Mouse (Mus musculus): ENCODE measurements around the gene Gm1604a. TPM values are rescaled to one million over a fixed set of nuclear protein-coding genes. Genes with fewer than 3 reads are reported as not detected.
A peak's percentile ranks its signal among the peaks of the same experiment; 100 is the strongest.
"Not testable (repeated sequence)": the region's sequence is repeated elsewhere in the genome, so short reads cannot be mapped to it uniquely, and the experiment has no call there.

Gm1604a gene
- polyA plus RNA-seq (2012; rRNA removed): 0.14 and 0.30 TPM in 2 replicates

DNA sequence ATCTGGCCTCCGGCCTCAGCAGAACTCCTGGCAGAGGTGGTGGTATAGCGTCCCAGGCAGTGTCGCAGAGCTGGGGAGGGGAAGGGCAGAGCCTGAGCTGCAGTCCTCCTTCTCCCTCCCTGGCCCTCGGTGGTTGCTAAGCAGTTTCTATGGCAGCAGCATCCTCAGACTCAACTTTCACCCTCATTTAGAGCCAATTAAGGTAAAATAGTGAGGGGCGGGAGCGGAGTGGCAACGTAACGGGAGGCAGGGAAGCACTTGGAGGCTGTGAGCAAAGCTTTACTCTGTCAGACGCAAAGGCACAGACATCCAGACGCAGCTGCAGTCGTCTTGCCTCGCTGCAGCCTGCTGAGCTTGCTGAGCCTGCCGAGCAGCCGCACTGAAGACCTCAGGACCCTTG is at the start of gene Gm1604a:
TSS of gene Gm1604a (plus strand) at position 312 of the 400 bp plus-strand sequence.
- not testable (repeated sequence) for H3K4me1 ChIP-seq (ENCODE audit: control insufficient read depth, insufficient read depth, low read length)

DNA sequence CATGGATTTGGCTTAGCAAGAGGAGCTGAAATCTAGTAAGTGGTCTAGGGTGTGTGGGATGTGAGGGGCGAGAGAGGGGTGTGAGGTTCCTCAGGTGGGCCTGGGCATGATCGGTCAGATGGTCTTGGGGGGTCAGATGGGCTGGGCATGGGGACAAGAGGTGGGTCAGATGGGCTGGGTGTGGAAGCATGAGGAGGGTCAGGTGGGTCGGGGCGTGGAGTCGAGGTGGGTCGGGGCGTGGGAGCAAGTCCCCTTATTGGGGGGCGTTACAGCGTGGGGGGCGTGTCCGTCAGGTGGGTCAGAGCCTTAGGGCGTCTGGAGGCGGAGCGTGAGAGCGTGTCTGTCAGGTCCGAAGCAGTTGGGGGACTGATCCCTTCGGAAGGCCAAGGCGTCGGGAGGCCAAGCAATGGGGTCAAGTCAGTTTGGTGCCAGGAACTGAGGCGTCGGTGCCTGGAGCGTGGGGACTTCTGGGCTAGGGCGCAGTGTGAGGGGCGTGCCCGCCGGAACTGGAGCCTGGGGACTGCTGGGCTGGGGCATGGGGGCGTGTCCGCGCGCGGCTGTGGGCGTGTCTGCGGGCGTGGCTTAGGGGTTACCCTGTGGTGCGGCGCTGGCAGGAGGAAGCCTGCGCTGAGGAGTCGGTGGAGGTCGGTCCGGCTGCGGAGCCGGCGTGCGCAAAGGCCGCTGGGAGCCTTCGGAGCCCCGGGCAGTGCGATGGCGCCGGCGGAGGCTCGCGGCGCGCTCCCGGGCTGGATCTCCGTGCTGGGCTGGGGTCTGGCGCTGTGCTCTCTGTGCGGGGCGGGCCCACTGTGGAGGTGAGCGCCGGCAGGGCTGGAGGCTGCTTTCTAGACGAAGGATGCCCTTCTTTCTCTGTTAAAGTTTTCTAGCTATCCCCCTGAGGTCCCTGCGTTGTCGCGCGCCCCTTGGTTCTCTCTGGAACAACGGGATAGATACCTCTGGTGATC is 46.8 kb upstream of the Gm1604a start, which contains the start of gene Gm49721:
TSS of gene Gm49721 (plus strand) at position 618 of the 962 bp plus-strand sequence.
- H3K4me3 ChIP-seq (ENCODE audit: insufficient read depth, low read depth, low read length): peak within 1 kb of the TSS; percentile 72
- H3K27ac ChIP-seq (ENCODE audit: insufficient read depth, low read depth, low read length): peak within 1 kb of the TSS; percentile 84
- H3K4me1 ChIP-seq (ENCODE audit: control insufficient read depth, insufficient read depth, low read length); H3K27me3 ChIP-seq (replicated peaks; ENCODE audit: control insufficient read depth, insufficient read depth, low read length); H3K36me3 ChIP-seq (ENCODE audit: control insufficient read depth, insufficient read depth, low read length): not testable (repeated sequence)
- peak; percentile 84 for DNase-seq
- 2% methylated on average over 61 of the region's 68 CpGs for WGBS

More for the DNA sequence above, at the start of gene Gm1604a:
- not testable (repeated sequence) for H3K27me3 ChIP-seq (replicated peaks; ENCODE audit: control insufficient read depth, insufficient read depth, low read length); H3K36me3 ChIP-seq (ENCODE audit: control insufficient read depth, insufficient read depth, low read length); DNase-seq; H3K27ac ChIP-seq (ENCODE audit: insufficient read depth, low read depth, low read length); H3K4me3 ChIP-seq (ENCODE audit: insufficient read depth, low read depth, low read length)
- WGBS: 17% methylated on average over 7 of the region's 14 CpGs

DNA sequence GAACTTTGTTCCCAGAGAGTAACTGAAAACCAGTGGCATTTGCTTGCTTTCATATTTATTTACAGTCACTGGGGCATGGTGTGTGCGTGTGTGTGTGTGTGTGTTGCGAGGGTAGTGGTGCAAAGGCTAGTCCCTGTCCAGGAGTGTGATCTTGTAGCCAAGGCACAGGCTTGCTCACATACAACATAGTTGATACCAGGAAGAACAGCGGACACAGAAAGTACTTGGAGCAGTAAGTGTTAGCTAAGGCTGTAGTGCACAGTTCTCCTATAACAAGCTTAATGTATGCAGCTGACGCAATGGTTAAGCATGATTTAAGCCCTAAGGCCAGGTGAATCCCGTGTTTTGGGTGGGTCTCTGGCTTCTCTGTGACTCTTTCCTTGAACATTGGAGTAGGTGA is 46.0 kb upstream of the Gm1604a start:
- peak overlapping the region; percentile 73; the same call in 1 of the 2 replicates for H3K27ac ChIP-seq (ENCODE audit: insufficient read depth, low read depth, low read length)
- H3K4me3 ChIP-seq (ENCODE audit: insufficient read depth, low read depth, low read length): peak overlapping the region; percentile 72
- WGBS: 3% methylated on average over 5 of the region's 5 CpGs
- H3K4me1 ChIP-seq (ENCODE audit: control insufficient read depth, insufficient read depth, low read length); H3K27me3 ChIP-seq (replicated peaks; ENCODE audit: control insufficient read depth, insufficient read depth, low read length); DNase-seq; H3K36me3 ChIP-seq (ENCODE audit: control insufficient read depth, insufficient read depth, low read length): not testable (repeated sequence)

DNA sequence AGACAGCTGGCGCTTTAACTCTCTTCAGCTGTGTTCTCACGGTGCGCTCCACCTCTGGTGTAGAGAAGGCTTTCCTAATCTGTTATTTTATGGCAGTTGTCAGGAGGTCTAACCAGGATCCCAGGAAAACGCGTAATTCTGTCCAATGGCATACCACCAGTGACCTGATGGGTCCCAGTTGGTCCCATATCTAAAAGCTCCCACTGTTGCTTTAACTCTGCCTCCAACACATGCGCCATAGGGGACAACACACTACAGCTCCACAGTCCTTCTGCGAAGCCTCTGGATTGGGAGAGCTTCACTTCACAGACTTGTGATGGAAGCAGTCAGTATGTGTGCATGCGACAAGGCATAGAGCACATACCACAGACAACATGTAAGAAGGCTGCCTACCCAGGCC is 45.2 kb upstream of the Gm1604a start:
- WGBS: 80% methylated on average over 5 of the region's 8 CpGs
- H3K27me3 ChIP-seq (replicated peaks; ENCODE audit: control insufficient read depth, insufficient read depth, low read length); DNase-seq; H3K36me3 ChIP-seq (ENCODE audit: control insufficient read depth, insufficient read depth, low read length); H3K4me1 ChIP-seq (ENCODE audit: control insufficient read depth, insufficient read depth, low read length); H3K27ac ChIP-seq (ENCODE audit: insufficient read depth, low read depth, low read length); H3K4me3 ChIP-seq (ENCODE audit: insufficient read depth, low read depth, low read length): not testable (repeated sequence)

DNA sequence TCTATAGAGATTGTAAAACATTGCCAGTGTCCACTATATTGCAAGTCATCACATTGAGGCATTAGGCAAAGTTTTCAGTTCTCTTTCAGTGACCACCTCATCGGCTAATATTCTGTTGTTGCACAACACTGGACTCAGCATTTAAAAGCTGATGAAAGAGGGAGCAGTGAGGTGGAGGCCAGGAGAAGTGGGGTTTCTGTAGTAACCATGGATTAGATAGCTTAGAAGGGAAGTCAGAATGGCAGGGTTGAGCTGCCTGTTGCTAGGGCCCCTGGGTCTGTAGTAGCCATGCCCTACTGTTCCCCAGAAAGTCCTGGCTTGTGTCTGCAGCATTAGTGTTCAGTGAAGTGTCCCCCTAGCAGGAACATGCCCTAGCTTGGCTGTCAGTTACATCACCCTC is 39.2 kb upstream of the Gm1604a start:
- H3K36me3 ChIP-seq (ENCODE audit: control insufficient read depth, insufficient read depth, low read length); H3K27ac ChIP-seq (ENCODE audit: insufficient read depth, low read depth, low read length); H3K27me3 ChIP-seq (replicated peaks; ENCODE audit: control insufficient read depth, insufficient read depth, low read length); H3K4me3 ChIP-seq (ENCODE audit: insufficient read depth, low read depth, low read length); DNase-seq; H3K4me1 ChIP-seq (ENCODE audit: control insufficient read depth, insufficient read depth, low read length): not testable (repeated sequence)
- WGBS: 90% methylated on average over 1 of the region's 1 CpGs

DNA sequence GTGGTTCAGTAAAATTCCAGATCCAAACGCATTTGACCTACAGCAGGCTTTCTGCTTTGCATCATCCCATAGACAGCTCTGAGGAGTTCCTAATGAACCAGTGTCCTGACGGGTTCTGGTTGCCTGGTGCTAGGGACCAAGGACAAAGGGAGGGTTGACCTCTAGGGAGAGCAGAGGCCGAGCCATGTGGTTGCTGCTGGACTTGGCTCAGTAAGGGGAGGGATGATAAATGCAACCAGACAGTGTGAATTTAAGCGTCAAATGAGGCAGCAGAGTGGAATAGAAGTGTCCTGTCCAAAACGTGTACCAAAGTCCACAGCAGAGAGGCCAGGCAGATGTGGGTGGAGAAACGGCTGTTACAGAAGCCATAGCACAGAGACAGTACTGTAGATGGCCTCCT is 29.9 kb upstream of the Gm1604a start:
- WGBS: no CpG with 5 or more reads among the region's 6 CpGs
- H3K27me3 ChIP-seq (replicated peaks; ENCODE audit: control insufficient read depth, insufficient read depth, low read length); H3K27ac ChIP-seq (ENCODE audit: insufficient read depth, low read depth, low read length); H3K36me3 ChIP-seq (ENCODE audit: control insufficient read depth, insufficient read depth, low read length); DNase-seq; H3K4me1 ChIP-seq (ENCODE audit: control insufficient read depth, insufficient read depth, low read length); H3K4me3 ChIP-seq (ENCODE audit: insufficient read depth, low read depth, low read length): not testable (repeated sequence)

DNA sequence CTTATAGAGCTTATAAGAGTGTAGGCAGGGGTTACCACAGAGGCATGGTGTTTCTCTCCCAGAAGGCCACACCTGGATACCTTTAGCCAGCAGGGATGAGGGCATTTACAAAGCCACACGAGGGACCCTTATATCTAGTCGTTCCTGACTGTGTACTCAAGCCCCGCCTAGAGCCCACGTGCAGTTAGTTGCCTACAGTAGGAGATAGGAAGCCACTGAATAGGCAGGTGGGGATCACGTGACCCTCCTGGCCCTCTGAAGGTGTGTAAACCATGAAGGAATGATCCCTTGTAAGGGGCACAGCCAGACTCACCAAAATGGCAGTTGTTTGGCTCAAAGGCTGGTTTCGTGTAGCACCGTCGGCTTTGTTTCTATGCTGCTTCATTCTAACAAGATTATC is 28.5 kb upstream of the Gm1604a start:
- 82% methylated on average over 8 of the region's 8 CpGs for WGBS
- not testable (repeated sequence) for DNase-seq; H3K27me3 ChIP-seq (replicated peaks; ENCODE audit: control insufficient read depth, insufficient read depth, low read length); H3K4me1 ChIP-seq (ENCODE audit: control insufficient read depth, insufficient read depth, low read length); H3K4me3 ChIP-seq (ENCODE audit: insufficient read depth, low read depth, low read length); H3K36me3 ChIP-seq (ENCODE audit: control insufficient read depth, insufficient read depth, low read length); H3K27ac ChIP-seq (ENCODE audit: insufficient read depth, low read depth, low read length)

DNA sequence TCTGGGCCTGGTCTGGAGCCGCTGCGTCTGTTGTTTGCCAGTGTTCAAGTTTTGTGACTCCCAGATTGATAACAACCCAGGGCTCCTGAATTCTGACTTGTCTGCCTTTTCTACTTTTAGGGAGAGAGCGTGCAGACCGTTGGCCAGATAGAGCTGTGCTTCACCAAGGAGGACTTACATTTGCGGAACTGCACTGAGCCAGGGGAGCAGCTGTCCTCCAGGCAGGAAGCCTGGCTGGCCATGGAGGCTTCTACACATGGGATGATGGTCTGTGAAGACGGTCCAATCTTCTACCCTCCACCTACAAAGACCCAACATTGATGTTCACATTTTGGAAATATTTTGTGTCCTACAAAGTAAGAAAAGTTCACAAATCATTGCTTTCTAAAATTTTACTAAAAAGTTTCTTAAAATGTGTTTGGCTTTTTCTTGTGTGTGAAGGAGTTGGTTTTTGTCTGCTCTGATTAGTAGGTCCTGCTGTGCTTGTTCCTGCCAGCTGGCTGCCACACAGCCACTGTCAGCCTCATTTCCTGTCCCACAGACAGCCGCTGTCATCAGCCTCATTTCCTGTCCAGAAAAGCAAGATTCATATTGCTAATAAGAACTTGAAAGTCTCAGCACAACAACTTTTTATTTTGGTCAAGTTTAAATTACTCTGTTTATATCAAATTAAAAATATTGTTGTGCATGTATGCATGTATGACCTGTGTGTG is 27.4 kb upstream of the Gm1604a start:
- WGBS: 63% methylated on average over 1 of the region's 7 CpGs
- H3K36me3 ChIP-seq (ENCODE audit: control insufficient read depth, insufficient read depth, low read length); H3K27ac ChIP-seq (ENCODE audit: insufficient read depth, low read depth, low read length); H3K4me3 ChIP-seq (ENCODE audit: insufficient read depth, low read depth, low read length); H3K4me1 ChIP-seq (ENCODE audit: control insufficient read depth, insufficient read depth, low read length); H3K27me3 ChIP-seq (replicated peaks; ENCODE audit: control insufficient read depth, insufficient read depth, low read length); DNase-seq: not testable (repeated sequence)

DNA sequence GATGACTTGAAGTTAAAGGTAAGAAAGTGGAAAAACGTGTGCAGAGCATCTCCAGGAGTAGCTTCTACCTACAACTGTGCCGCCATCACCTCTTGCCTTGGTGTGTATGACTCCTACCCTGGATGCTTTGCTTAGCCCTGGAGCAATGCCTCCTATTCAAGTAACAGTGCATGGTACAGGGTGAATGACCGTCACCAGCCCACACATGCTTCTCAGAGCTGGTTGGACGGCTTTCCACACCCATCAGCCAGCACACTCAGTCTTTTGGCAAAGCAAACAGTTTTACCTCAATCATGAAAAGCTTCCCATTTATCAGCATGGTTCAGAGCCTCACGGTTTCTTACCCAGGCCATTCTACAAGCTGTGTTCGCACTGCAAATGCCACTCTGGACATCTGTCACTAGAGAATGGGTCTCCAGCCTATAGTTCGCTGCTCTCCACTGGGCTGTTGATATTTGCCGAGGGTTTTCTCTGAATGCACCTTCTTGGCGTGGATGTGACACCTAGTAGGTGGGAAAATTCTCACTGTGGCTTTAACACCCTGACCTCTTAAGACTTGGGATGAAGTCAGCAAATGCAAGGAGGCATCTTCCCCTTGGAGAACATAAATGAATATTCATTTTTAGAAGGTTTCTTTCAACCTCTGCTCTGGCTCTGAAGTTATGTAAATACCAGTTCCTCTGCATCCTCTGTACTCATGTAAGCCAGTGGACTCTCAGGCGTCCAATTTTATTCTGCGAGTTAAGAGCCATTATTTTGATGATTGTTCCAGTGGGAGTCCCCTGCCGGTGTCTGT is 23.4 kb upstream of the Gm1604a start:
- 74% methylated on average over 9 of the region's 12 CpGs for WGBS
- H3K27ac ChIP-seq (ENCODE audit: insufficient read depth, low read depth, low read length): not testable (repeated sequence)

DNA sequence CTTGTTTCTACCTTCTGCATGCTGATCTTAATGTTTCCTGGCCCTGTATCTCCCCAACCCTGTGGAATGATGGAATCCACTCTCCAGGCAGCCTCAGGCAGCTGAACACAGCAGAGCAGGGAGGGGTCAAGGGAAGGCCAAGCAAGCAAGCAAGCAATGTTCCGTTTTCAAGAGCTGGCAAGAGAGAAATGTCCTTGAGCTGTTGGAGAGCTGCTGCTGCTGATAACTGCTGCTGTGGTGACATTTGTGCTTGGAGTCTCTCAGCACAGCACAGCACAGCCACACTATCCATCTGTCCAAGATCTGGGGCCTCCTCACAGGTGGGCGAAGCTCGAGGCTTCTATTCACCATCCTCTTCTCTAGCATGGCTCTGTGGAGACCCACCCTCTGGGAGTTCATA is 22.0 kb upstream of the Gm1604a start:
- not testable (repeated sequence) for H3K4me3 ChIP-seq (ENCODE audit: insufficient read depth, low read depth, low read length); H3K27me3 ChIP-seq (replicated peaks; ENCODE audit: control insufficient read depth, insufficient read depth, low read length); H3K27ac ChIP-seq (ENCODE audit: insufficient read depth, low read depth, low read length); H3K4me1 ChIP-seq (ENCODE audit: control insufficient read depth, insufficient read depth, low read length); H3K36me3 ChIP-seq (ENCODE audit: control insufficient read depth, insufficient read depth, low read length); DNase-seq
- no CpG with 5 or more reads among the region's 3 CpGs for WGBS

More for the DNA sequence above, 23.4 kb upstream of the Gm1604a start:
- H3K4me1 ChIP-seq (ENCODE audit: control insufficient read depth, insufficient read depth, low read length); H3K4me3 ChIP-seq (ENCODE audit: insufficient read depth, low read depth, low read length); H3K36me3 ChIP-seq (ENCODE audit: control insufficient read depth, insufficient read depth, low read length); DNase-seq; H3K27me3 ChIP-seq (replicated peaks; ENCODE audit: control insufficient read depth, insufficient read depth, low read length): not testable (repeated sequence)

Measured in kidney, adult 2 months (tissue).